Mouse (Mus musculus) lung, postnatal 0 days (tissue): ENCODE data around the gene Gm45716.

ENCODE experiments used
- CTCF ChIP-seq: IDR thresholded peaks from 2 replicates; pipeline ENCODE4 v1.5.1; 2016; ENCODE audit warnings: antibody characterized with exemption, mild to moderate bottlenecking
- EP300 ChIP-seq: IDR thresholded peaks from 2 replicates; pipeline ENCODE4 v1.6.1; 2016; ENCODE audit warnings: antibody characterized with exemption, mild to moderate bottlenecking, control low read depth

- TF ChIP-seq EP300: no peak
- no peak for TF ChIP-seq CTCF
Measured at GRCm38 (mm10) chr11:90194946-90195345, 7.5 kb downstream of the Gm45716 start.
